Mouse (Mus musculus): ENCODE measurements at regions not wholly inside any gene's neighbourhood (a gene's known extent, or its start where the extent isn't known, plus 50 kb on each side); places are given as distances from the start of the nearest gene placed in this dataset.

DNA sequence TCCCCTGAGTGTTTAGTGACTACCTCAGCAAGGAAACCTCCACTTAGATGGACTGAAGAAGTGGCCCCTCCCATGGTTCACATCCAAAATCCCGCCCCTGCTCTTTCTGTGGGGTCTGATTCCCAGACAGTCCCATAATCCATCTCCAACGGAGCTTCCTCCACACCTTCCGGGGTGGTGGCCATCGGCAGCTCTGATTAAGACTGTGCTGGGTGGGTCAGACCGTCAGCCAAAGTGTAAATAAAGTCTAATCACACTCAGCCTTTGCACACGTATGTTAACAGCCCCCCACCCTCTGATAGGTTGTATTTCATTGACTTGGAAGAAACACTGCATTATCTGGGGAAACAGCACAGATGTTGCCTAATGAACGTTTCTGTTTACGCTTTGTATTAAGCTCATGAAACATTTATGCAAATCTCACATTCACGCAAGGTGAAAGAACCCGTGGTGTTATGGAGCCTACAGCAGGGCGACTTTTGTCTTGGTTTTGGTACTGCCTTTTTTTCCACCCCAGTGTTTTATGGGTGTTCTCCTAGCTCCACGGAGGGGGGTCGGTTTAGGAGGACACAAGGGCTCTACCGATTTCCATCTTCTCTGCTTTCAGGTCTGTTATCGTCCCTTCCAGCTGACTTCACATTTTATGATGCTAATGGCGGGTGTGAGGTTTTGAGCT, 104.8 kb downstream of the Sall1 start:
- H3K4me2 ChIP-seq, result no peak overlapping the region
- peaks cover 7% of the 10 kb centered on the region; the same call in 1 of the 2 replicates for H3K27me3 ChIP-seq (replicated peaks)
- ATAC-seq (ENCODE audit: insufficient number of reproducible peaks, low FRiP score), result no peak
- H3K4me1 ChIP-seq (replicated peaks), result no peaks in the 10 kb centered on the region
- H3K9ac ChIP-seq, result no peak overlapping the region
- WGBS, result 58% methylated on average over 16 of the region's 16 CpGs
- no peak overlapping the region for H3K27ac ChIP-seq (ENCODE audit: poor library complexity, severe bottlenecking)
- peaks cover 8% of the 10 kb centered on the region; the same call in 1 of the 2 replicates for H3K9me3 ChIP-seq (replicated peaks)
- no peak overlapping the region for H3K4me3 ChIP-seq
- no peaks in the 10 kb centered on the region for H3K36me3 ChIP-seq

DNA sequence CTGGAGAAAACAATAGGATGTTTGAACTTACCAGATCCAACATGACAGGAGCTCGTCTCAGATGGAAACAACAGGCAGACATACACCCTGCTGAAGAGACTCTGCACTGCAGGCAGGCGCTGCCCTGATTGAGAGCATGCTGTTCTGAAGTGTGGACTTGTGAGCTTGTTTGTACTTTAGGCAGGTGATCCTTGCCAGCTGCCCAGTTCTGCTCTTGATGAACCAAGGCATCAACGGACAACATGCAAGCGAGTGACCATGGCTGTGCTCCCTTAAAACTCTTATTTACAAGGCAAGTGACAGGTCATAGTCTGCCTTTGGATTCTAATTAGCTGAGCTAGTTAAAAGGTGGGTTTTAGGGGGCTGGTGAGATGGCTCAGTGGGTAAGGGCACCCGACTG, 109.3 kb downstream of the Sall1 start:
- Histone ChIP-seq H3K4me1 (replicated peaks) (peaks cover 12% of the 10 kb centered on the region), H3K9me3 (replicated peaks) (0 out of 2 replicates have a peak, but pooled peaks cover 11% of the 10 kb centered on the region), H3K4me2 (no peak overlapping the region), H3K4me3 (no peak overlapping the region), H3K27me3 (replicated peaks) (peaks cover 12% of the 10 kb centered on the region; the same call in 1 of the 2 replicates), H3K27ac (ENCODE audit: poor library complexity, severe bottlenecking) (no peak overlapping the region), H3K36me3 (no peaks in the 10 kb centered on the region), H3K9ac (no peak overlapping the region)
- 82% methylated on average over 5 of the region's 5 CpGs for WGBS
- no peak for ATAC-seq (ENCODE audit: insufficient number of reproducible peaks, low FRiP score)

DNA sequence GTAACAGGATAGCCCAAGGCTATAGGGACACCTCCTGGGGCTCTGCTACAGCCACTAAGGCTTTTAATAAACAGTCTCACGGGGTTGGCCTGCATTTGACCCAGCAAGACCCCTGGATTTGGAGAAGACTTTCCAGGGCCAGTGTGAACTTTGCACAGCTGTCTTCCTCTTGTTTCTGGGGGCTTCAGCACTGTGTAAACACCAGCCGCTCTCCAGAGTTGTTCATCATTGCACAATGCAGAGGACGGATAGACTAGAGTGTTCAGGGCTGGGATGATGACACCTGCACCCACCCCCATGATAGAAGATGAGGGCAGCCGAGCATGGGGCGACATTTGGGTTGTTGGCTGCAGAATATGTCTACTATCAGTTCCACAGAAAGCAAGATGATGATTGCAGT, 112.9 kb downstream of the Sall1 start:
- no peak overlapping the region for H3K4me2 ChIP-seq
- WGBS, result 70% methylated on average over 5 of the region's 5 CpGs
- H3K9me3 ChIP-seq (replicated peaks), result 0 out of 2 replicates have a peak, but pooled peaks cover 11% of the 10 kb centered on the region
- no peak for ATAC-seq (ENCODE audit: insufficient number of reproducible peaks, low FRiP score)
- H3K36me3 ChIP-seq, result no peaks in the 10 kb centered on the region
- H3K9ac ChIP-seq, result no peak overlapping the region
- H3K27ac ChIP-seq (ENCODE audit: poor library complexity, severe bottlenecking), result no peak overlapping the region
- peaks cover 30% of the 10 kb centered on the region for H3K4me1 ChIP-seq (replicated peaks)
- no peak overlapping the region for H3K4me3 ChIP-seq
- peaks cover 11% of the 10 kb centered on the region for H3K27me3 ChIP-seq (replicated peaks)

DNA sequence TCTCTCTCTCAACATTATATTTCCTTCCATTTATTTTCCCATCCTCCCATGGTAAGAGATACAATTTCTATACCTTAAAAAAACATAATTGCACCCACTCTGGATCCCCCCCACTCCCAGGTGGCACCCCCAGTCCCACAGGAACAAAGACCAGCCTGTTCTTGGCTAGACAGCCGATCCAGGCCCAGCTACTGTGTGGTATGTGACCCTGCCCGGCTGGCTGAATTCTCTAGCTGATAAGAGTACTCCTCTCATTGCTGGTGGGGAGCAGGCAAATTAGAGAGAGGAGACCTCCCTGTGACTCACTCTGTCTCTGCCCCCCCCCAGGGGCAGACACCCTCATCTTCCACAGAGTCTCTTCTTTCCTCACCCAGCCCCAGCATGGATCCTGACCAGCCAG, 113.6 kb downstream of the Sall1 start:
- Histone ChIP-seq H3K27ac (ENCODE audit: poor library complexity, severe bottlenecking) (no peak overlapping the region), H3K36me3 (no peaks in the 10 kb centered on the region)
- ATAC-seq (ENCODE audit: insufficient number of reproducible peaks, low FRiP score), result 0 out of 2 replicates have a peak, but pooled peaks have one; percentile 31

DNA sequence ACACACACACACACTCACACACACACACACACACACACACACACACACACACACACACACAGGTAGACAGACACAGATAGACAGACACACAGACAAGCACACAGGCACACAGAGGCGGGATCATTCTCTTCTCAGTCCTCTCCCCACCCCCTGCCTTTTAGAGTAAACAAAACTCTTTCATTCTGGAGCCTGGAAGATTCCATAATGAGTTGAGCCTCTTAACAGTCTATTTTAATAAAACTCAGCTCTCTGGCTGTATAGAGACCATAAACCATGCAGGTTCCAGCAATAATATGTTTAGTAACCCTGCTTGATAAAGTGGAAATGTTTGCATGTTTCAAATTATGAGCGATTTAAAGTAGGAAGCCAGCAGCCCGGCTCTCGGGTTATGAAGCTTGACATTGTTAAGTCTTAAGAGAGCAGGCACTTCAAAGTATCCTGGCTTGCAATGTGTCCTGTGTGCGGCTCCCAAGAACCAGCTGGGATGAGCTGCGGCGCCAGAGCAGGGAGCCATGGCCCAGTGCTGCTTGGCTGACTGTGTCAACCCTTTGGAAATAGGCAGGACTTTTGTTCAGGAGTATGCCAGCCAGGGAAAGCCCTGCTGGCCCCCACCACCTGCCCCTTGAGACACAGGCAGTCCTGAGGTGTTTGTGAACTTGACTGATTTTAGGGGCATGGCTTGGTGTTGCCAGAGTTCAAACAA, 115.1 kb downstream of the Sall1 start:
- peaks cover 30% of the 10 kb centered on the region for H3K4me1 ChIP-seq (replicated peaks)
- WGBS, result 41% methylated on average over 7 of the region's 7 CpGs
- no peak overlapping the region for H3K4me2 ChIP-seq
- peaks cover 12% of the 10 kb centered on the region for H3K27me3 ChIP-seq (replicated peaks)
- H3K9me3 ChIP-seq (replicated peaks), result 0 out of 2 replicates have a peak, but pooled peaks cover 2% of the 10 kb centered on the region
- 0 out of 2 replicates have a peak overlapping the region, but pooled peaks have one; percentile 33 for H3K27ac ChIP-seq (ENCODE audit: poor library complexity, severe bottlenecking)
- no peak overlapping the region for H3K4me3 ChIP-seq
- H3K36me3 ChIP-seq, result no peaks in the 10 kb centered on the region
- ATAC-seq (ENCODE audit: insufficient number of reproducible peaks, low FRiP score), result no peak
- no peak overlapping the region for H3K9ac ChIP-seq

More for the DNA sequence above, 113.6 kb downstream of the Sall1 start:
- 0% methylated on average over 2 of the region's 2 CpGs for WGBS
- Histone ChIP-seq H3K27me3 (replicated peaks) (peaks cover 12% of the 10 kb centered on the region), H3K9me3 (replicated peaks) (0 out of 2 replicates have a peak, but pooled peaks cover 11% of the 10 kb centered on the region), H3K9ac (no peak overlapping the region), H3K4me2 (no peak overlapping the region), H3K4me1 (replicated peaks) (peaks cover 30% of the 10 kb centered on the region), H3K4me3 (no peak overlapping the region)

DNA sequence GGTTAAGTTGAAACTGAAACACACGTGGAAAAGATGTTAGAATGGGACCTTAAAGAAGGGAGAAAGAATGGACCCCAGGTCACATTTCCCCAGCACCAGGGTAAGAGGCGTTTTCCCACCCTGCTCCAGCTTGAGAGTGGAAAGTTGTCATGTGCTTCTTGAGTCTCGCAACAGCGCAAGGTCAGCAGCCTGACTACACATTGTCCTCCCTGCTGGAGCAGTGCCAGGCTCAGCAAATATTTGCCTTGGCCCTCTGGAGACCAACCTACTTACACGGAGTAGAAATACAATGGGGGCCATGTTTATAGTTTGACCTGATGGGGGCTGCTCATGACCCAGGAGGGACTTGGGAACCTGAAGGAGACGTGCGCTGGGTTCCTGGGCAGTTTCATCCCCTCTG, 121.1 kb downstream of the Sall1 start:
- Histone ChIP-seq H3K9ac (no peak overlapping the region), H3K36me3 (no peaks in the 10 kb centered on the region), H3K9me3 (replicated peaks) (no peaks in the 10 kb centered on the region), H3K4me3 (no peak overlapping the region), H3K27ac (ENCODE audit: poor library complexity, severe bottlenecking) (peak overlapping the region; percentile 92), H3K27me3 (replicated peaks) (peaks cover 24% of the 10 kb centered on the region), H3K4me2 (0 out of 2 replicates have a peak overlapping the region, but pooled peaks have one; percentile 6), H3K4me1 (replicated peaks) (peaks cover 18% of the 10 kb centered on the region)
- peak; percentile 85 for ATAC-seq (ENCODE audit: insufficient number of reproducible peaks, low FRiP score)
- WGBS, result 46% methylated on average over 7 of the region's 7 CpGs

DNA sequence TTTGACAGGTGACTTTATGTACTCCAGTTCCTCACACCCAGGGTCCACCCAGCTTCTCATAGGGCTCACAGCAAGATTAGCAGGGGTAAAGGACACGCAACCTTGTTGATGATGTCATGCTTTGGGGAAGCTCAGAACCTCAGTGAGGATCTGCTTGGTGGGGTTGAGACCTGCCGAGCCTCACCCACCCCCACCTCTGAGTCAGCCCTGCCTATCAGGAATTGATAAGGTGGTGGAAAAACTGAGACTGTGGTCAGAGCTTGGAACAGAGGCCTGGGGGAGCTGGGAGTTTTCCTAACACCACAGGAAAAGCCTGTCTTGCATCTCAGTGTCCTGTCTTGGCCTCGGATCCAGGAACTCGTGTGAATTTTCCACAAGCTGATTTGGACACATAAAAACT, 122.0 kb downstream of the Sall1 start:
- H3K4me2 ChIP-seq, result 0 out of 2 replicates have a peak overlapping the region, but pooled peaks have one; percentile 9
- no peaks in the 10 kb centered on the region for H3K9me3 ChIP-seq (replicated peaks)
- no peaks in the 10 kb centered on the region for H3K36me3 ChIP-seq
- peak; percentile 80 for ATAC-seq (ENCODE audit: insufficient number of reproducible peaks, low FRiP score)
- peak overlapping the region; percentile 52; the same call in 1 of the 2 replicates for H3K9ac ChIP-seq
- H3K4me1 ChIP-seq (replicated peaks), result peaks cover 24% of the 10 kb centered on the region
- peaks cover 32% of the 10 kb centered on the region for H3K27me3 ChIP-seq (replicated peaks)
- 8% methylated on average over 4 of the region's 4 CpGs for WGBS
- no peak overlapping the region for H3K4me3 ChIP-seq
- H3K27ac ChIP-seq (ENCODE audit: poor library complexity, severe bottlenecking), result peak overlapping the region; percentile 92

DNA sequence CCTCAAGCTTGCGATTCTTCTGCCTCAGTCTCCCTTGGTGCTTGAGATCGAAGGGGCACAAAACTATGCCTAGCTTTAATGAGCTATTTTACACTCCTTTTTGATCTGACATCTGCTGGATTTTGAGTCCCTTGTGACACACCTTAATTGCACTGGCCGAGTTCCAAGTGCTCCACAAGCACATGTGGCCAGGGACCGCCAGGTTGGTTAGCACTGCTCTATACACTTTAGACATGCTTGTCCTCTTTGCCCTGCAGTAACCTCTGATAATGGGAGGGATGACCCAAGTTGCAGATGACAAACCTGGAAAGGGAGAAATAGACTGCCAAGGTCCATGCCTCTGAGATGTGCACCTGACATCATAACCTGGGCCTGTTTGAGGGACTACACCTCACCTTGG, 124.7 kb downstream of the Sall1 start:
- no peak overlapping the region for H3K4me2 ChIP-seq
- no peaks in the 10 kb centered on the region for H3K9me3 ChIP-seq (replicated peaks)
- no peak overlapping the region for H3K27ac ChIP-seq (ENCODE audit: poor library complexity, severe bottlenecking)
- H3K4me1 ChIP-seq (replicated peaks), result peaks cover 37% of the 10 kb centered on the region
- H3K9ac ChIP-seq, result no peak overlapping the region
- H3K4me3 ChIP-seq, result no peak overlapping the region
- no peaks in the 10 kb centered on the region for H3K36me3 ChIP-seq
- peaks cover 42% of the 10 kb centered on the region for H3K27me3 ChIP-seq (replicated peaks)
- no peak for ATAC-seq (ENCODE audit: insufficient number of reproducible peaks, low FRiP score)
- 84% methylated on average over 4 of the region's 4 CpGs for WGBS

DNA sequence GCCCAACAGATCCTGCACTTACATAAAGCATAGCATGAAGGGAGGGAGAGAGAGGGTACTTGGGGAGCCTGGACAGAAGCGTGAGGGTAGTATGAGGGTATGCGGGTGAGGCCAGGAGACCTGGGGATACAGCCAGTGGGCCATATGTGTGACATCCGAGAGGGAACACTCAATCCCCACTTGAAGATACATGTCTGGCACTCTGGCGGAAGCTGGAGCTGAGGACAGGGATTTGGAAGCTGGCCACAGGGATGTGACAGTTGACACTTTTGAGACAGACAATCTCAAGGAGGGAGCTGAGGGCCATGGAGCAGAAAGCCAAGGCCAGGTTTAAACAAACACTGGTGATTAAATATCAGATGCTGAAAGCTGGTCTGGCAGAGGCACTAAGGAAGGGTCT, 127.9 kb downstream of the Sall1 start:
- H3K4me2 ChIP-seq, result no peak overlapping the region
- no peak overlapping the region for H3K9ac ChIP-seq
- WGBS, result 32% methylated on average over 4 of the region's 4 CpGs
- H3K36me3 ChIP-seq, result no peaks in the 10 kb centered on the region
- no peak for ATAC-seq (ENCODE audit: insufficient number of reproducible peaks, low FRiP score)
- H3K4me3 ChIP-seq, result no peak overlapping the region
- H3K4me1 ChIP-seq (replicated peaks), result peaks cover 19% of the 10 kb centered on the region
- no peak overlapping the region for H3K27ac ChIP-seq (ENCODE audit: poor library complexity, severe bottlenecking)
- no peaks in the 10 kb centered on the region for H3K9me3 ChIP-seq (replicated peaks)
- H3K27me3 ChIP-seq (replicated peaks), result peaks cover 69% of the 10 kb centered on the region

DNA sequence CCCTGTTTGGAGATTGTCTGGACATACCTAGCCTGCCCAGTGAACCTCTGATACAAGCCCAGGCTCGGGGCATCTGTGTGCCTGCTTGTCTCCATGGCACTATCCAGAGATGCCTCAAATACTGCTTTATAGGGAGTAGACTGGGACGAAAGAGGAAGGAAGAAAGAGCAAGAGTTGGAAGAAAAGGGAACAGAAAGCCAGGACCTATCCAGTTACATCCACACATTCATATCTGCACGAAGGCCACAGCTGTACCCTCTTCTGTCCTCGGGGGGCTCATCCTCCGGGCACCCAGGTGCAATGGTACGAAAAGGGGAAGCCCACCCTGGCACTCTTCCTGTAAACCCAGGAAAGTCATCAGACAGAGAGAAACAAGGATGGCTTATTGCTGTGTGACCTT, 129.3 kb downstream of the Sall1 start:
- H3K27me3 ChIP-seq (replicated peaks), result peaks cover 79% of the 10 kb centered on the region
- no peak overlapping the region for H3K4me3 ChIP-seq
- H3K4me2 ChIP-seq, result no peak overlapping the region
- H3K4me1 ChIP-seq (replicated peaks), result peaks cover 19% of the 10 kb centered on the region
- no peak overlapping the region for H3K27ac ChIP-seq (ENCODE audit: poor library complexity, severe bottlenecking)
- no peak for ATAC-seq (ENCODE audit: insufficient number of reproducible peaks, low FRiP score)
- no peak overlapping the region for H3K9ac ChIP-seq
- no peaks in the 10 kb centered on the region for H3K36me3 ChIP-seq
- 76% methylated on average over 6 of the region's 6 CpGs for WGBS
- H3K9me3 ChIP-seq (replicated peaks), result no peaks in the 10 kb centered on the region

DNA sequence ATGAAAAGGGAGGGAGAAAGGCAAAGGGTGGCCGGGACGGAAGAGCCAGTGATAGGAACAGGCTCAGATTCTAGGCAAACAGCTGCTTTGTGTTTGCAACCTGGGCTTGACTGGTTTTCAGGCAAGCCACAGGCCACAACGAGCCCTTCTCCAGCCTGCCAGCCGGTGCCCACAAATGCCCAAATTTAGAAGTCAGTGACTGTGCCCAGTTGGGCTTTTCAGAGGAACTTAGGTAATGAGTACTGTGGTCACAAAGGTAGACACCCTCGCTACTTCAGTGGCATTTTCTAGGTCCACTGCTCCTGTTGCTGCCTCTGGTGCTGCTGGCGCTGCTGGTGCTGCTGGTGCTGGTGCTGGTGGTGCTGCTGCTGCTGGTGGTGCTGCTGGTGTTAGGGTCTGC, 129.8 kb downstream of the Sall1 start:
- H3K9ac ChIP-seq, result no peak overlapping the region
- peaks cover 84% of the 10 kb centered on the region for H3K27me3 ChIP-seq (replicated peaks)
- no peaks in the 10 kb centered on the region for H3K9me3 ChIP-seq (replicated peaks)
- no peaks in the 10 kb centered on the region for H3K36me3 ChIP-seq
- H3K4me1 ChIP-seq (replicated peaks), result peaks cover 19% of the 10 kb centered on the region
- H3K4me3 ChIP-seq, result no peak overlapping the region
- no peak overlapping the region for H3K4me2 ChIP-seq
- H3K27ac ChIP-seq (ENCODE audit: poor library complexity, severe bottlenecking), result no peak overlapping the region
- 59% methylated on average over 6 of the region's 6 CpGs for WGBS
- no peak for ATAC-seq (ENCODE audit: insufficient number of reproducible peaks, low FRiP score)
